Mouse (Mus musculus): ENCODE measurements around the gene Itln1. TPM values are rescaled to one million over a fixed set of nuclear protein-coding genes. Genes with fewer than 3 reads are reported as not detected.

The Itln1 gene
- total and polyA plus RNA-seq, 2 experiments from 2014 or later, result not detected

- DNase-seq (ENCODE audit: low spot score) (peak; percentile 4), ATAC-seq (peak; percentile 64; the same call in 1 of the 2 replicates)
- H3K4me3 ChIP-seq (ENCODE audit: low read length), result no peak overlapping the region
- H3K27me3 ChIP-seq (ENCODE audit: insufficient read depth, low read length), result no peaks in the 10 kb centered on the region
- no peak for TF ChIP-seq CTCF (IDR thresholded peaks at IDR 0.05; ENCODE audit: low read depth)
- 77% methylated on average over 11 of the region's 11 CpGs for WGBS
- no peak overlapping the region for H3K27ac ChIP-seq
- H3K9ac ChIP-seq (replicated peaks; ENCODE audit: low read length), result no peak overlapping the region
- H3K36me3 ChIP-seq (ENCODE audit: insufficient read depth, low read length), result no peaks in the 10 kb centered on the region
- no peak overlapping the region for H3K4me2 ChIP-seq (ENCODE audit: low read depth, low read length)
- no peaks in the 10 kb centered on the region for H3K9me3 ChIP-seq (ENCODE audit: low read length)
- no peaks in the 10 kb centered on the region for H3K4me1 ChIP-seq (ENCODE audit: insufficient read depth, low read length)
Measured at GRCm38 (mm10) chr1:171553359-171554341, 18.6 kb upstream of the Itln1 start.

GRCm38 (mm10) chr1:171552230-171552629 is 17.1 kb upstream of the Itln1 start:
- no peak overlapping the region for H3K9ac ChIP-seq (replicated peaks; ENCODE audit: low read length)
- no peaks in the 10 kb centered on the region for H3K4me1 ChIP-seq (ENCODE audit: insufficient read depth, low read length)
- H3K4me2 ChIP-seq (ENCODE audit: low read depth, low read length), result no peak overlapping the region
- no peak for TF ChIP-seq CTCF (IDR thresholded peaks at IDR 0.05; ENCODE audit: low read depth)
- no peaks in the 10 kb centered on the region for H3K36me3 ChIP-seq (ENCODE audit: insufficient read depth, low read length)
- H3K27me3 ChIP-seq (ENCODE audit: insufficient read depth, low read length), result no peaks in the 10 kb centered on the region
- ATAC-seq, result no peak
- H3K4me3 ChIP-seq (ENCODE audit: low read length), result no peak overlapping the region
- no peak for DNase-seq (ENCODE audit: low spot score)
- no peak overlapping the region for H3K27ac ChIP-seq
- H3K9me3 ChIP-seq (ENCODE audit: low read length), result no peaks in the 10 kb centered on the region
- WGBS, result 69% methylated on average over 2 of the region's 2 CpGs

- no peak for ATAC-seq
- H3K36me3 ChIP-seq (ENCODE audit: insufficient read depth, low read length), result no peaks in the 10 kb centered on the region
- WGBS, result 82% methylated on average over 7 of the region's 7 CpGs
- DNase-seq (ENCODE audit: low spot score), result no peak
- H3K4me2 ChIP-seq (ENCODE audit: low read depth, low read length), result no peak overlapping the region
- H3K27ac ChIP-seq, result no peak overlapping the region
- H3K9ac ChIP-seq (replicated peaks; ENCODE audit: low read length), result no peak overlapping the region
- TF ChIP-seq CTCF (IDR thresholded peaks at IDR 0.05; ENCODE audit: low read depth), result no peak
- H3K4me3 ChIP-seq (ENCODE audit: low read length), result no peak overlapping the region
- no peaks in the 10 kb centered on the region for H3K27me3 ChIP-seq (ENCODE audit: insufficient read depth, low read length)
- no peaks in the 10 kb centered on the region for H3K9me3 ChIP-seq (ENCODE audit: low read length)
- H3K4me1 ChIP-seq (ENCODE audit: insufficient read depth, low read length), result no peaks in the 10 kb centered on the region
Measured at GRCm38 (mm10) chr1:171551326-171551725, 16.2 kb upstream of the Itln1 start.

GRCm38 (mm10) chr1:171540694-171541093 is 5.6 kb upstream of the Itln1 start:
- H3K27ac ChIP-seq, result no peak overlapping the region
- no peak for TF ChIP-seq CTCF (IDR thresholded peaks at IDR 0.05; ENCODE audit: low read depth)
- WGBS, result 90% methylated on average over 1 of the region's 1 CpGs
- DNase-seq (ENCODE audit: low spot score) (no peak), ATAC-seq (no peak)
- no peaks in the 10 kb centered on the region for H3K4me1 ChIP-seq (ENCODE audit: insufficient read depth, low read length)
- no peaks in the 10 kb centered on the region for H3K27me3 ChIP-seq (ENCODE audit: insufficient read depth, low read length)
- H3K4me3 ChIP-seq (ENCODE audit: low read length), result no peak overlapping the region
- H3K9me3 ChIP-seq (ENCODE audit: low read length), result no peaks in the 10 kb centered on the region
- H3K36me3 ChIP-seq (ENCODE audit: insufficient read depth, low read length), result no peaks in the 10 kb centered on the region
- H3K4me2 ChIP-seq (ENCODE audit: low read depth, low read length), result no peak overlapping the region
- H3K9ac ChIP-seq (replicated peaks; ENCODE audit: low read length), result no peak overlapping the region

- H3K4me1 ChIP-seq (ENCODE audit: insufficient read depth, low read length), result no peaks in the 10 kb centered on the region
- no peak overlapping the region for H3K4me2 ChIP-seq (ENCODE audit: low read depth, low read length)
- H3K9ac ChIP-seq (replicated peaks; ENCODE audit: low read length), result no peak overlapping the region
- no peak overlapping the region for H3K4me3 ChIP-seq (ENCODE audit: low read length)
- ATAC-seq, result no peak
- no peak overlapping the region for H3K27ac ChIP-seq
- no peaks in the 10 kb centered on the region for H3K9me3 ChIP-seq (ENCODE audit: low read length)
- DNase-seq (ENCODE audit: low spot score), result no peak
- no peaks in the 10 kb centered on the region for H3K27me3 ChIP-seq (ENCODE audit: insufficient read depth, low read length)
- no peak for TF ChIP-seq CTCF (IDR thresholded peaks at IDR 0.05; ENCODE audit: low read depth)
- H3K36me3 ChIP-seq (ENCODE audit: insufficient read depth, low read length), result no peaks in the 10 kb centered on the region
Measured at GRCm38 (mm10) chr1:171534557-171534956, 537 bp downstream of the Itln1 start.

- WGBS, result 52% methylated on average over 2 of the region's 2 CpGs
- H3K27ac ChIP-seq, result no peak overlapping the region
- peak; percentile 10; the same call in 1 of the 2 replicates for TF ChIP-seq CTCF (IDR thresholded peaks at IDR 0.05; ENCODE audit: low read depth)
- H3K9me3 ChIP-seq (ENCODE audit: low read length), result no peaks in the 10 kb centered on the region
- no peak overlapping the region for H3K4me2 ChIP-seq (ENCODE audit: low read depth, low read length)
- ATAC-seq (no peak), DNase-seq (ENCODE audit: low spot score) (no peak)
- no peaks in the 10 kb centered on the region for H3K36me3 ChIP-seq (ENCODE audit: insufficient read depth, low read length)
- H3K9ac ChIP-seq (replicated peaks; ENCODE audit: low read length), result no peak overlapping the region
- no peaks in the 10 kb centered on the region for H3K4me1 ChIP-seq (ENCODE audit: insufficient read depth, low read length)
- H3K27me3 ChIP-seq (ENCODE audit: insufficient read depth, low read length), result no peaks in the 10 kb centered on the region
- H3K4me3 ChIP-seq (ENCODE audit: low read length), result no peak overlapping the region
Measured at GRCm38 (mm10) chr1:171532830-171533229, 2.3 kb downstream of the Itln1 start.

GRCm38 (mm10) chr1:171531367-171531766 is 3.7 kb downstream of the Itln1 start:
- Histone ChIP-seq H3K4me1 (ENCODE audit: insufficient read depth, low read length) (no peaks in the 10 kb centered on the region), H3K36me3 (ENCODE audit: insufficient read depth, low read length) (no peaks in the 10 kb centered on the region), H3K9ac (replicated peaks; ENCODE audit: low read length) (no peak overlapping the region), H3K27ac (no peak overlapping the region), H3K4me3 (ENCODE audit: low read length) (no peak overlapping the region), H3K27me3 (ENCODE audit: insufficient read depth, low read length) (no peaks in the 10 kb centered on the region), H3K4me2 (ENCODE audit: low read depth, low read length) (no peak overlapping the region), H3K9me3 (ENCODE audit: low read length) (no peaks in the 10 kb centered on the region)
- DNase-seq (ENCODE audit: low spot score), result no peak
- no peak for ATAC-seq
- TF ChIP-seq CTCF (IDR thresholded peaks at IDR 0.05; ENCODE audit: low read depth), result no peak
- 92% methylated on average over 4 of the region's 4 CpGs for WGBS

Data from hindbrain, postnatal 0 days (tissue).